Mouse (Mus musculus) thymus, adult 2 months (tissue): Measurements from ENCODE around the gene Pfkfb1. TPM values are rescaled to one million over a fixed set of nuclear protein-coding genes. Genes with fewer than 3 reads are reported as not detected.

Experiments
- DNase-seq: peaks from one replicate; pipeline ENCODE4 v3.0.0; 2021
- H3K27ac ChIP-seq: fragments of 200-500 bp; 2 replicates; pipeline ENCODE4 v1.5.1; 2012; ENCODE audit warnings: low read length, control low read depth; ENCODE audit not compliant: control insufficient read depth, insufficient read depth
- H3K27me3 ChIP-seq: fragments of 200-500 bp; 2 replicates; pipeline ENCODE4 v1.6.1; 2012; ENCODE audit warnings: mild to moderate bottlenecking, low read length, moderate library complexity, mixed read lengths; ENCODE audit not compliant: control insufficient read depth, insufficient read depth
- H3K36me3 ChIP-seq: fragments of 200-500 bp; 2 replicates; pipeline ENCODE4 v1.6.1; 2012; ENCODE audit warnings: mild to moderate bottlenecking, low read length, moderate library complexity; ENCODE audit not compliant: control insufficient read depth, insufficient read depth
- H3K4me1 ChIP-seq: fragments of 200-500 bp; replicated peaks from 2 replicates; pipeline ENCODE4 v1.6.1; 2012; ENCODE audit warnings: low read length; ENCODE audit not compliant: control insufficient read depth, insufficient read depth
- H3K4me3 ChIP-seq: fragments of 200-500 bp; 2 replicates; pipeline ENCODE4 v1.5.1; 2012; ENCODE audit warnings: mild to moderate bottlenecking, low read length, control low read depth, moderate library complexity; ENCODE audit not compliant: control insufficient read depth, insufficient read depth
- CTCF ChIP-seq: fragments of 200-500 bp; IDR thresholded peaks from 2 replicates; pipeline ENCODE4 v1.5.1; 2012; ENCODE audit warnings: mild to moderate bottlenecking, control low read depth, low read length, moderate library complexity, borderline replicate concordance; ENCODE audit not compliant: control insufficient read depth, poor library complexity, insufficient read depth; ENCODE audit errors: extremely low read depth
- POLR2A ChIP-seq: fragments of 200-500 bp; IDR thresholded peaks from 2 replicates; pipeline ENCODE4 v1.6.1; 2012; ENCODE audit warnings: mild to moderate bottlenecking, low read length, control low read depth, moderate library complexity; ENCODE audit not compliant: control insufficient read depth, poor library complexity, insufficient read depth; ENCODE audit errors: extremely low read depth
- WGBS: fragments of 180-500 bp; shearing (Covaris S2); methylation state at CpG from one replicate; pipeline ENCODE4 v1.1.7; 2018; 5-methylcytosine and 5-hydroxymethylcytosine counted together
- polyA plus RNA-seq: library from polyadenylated mRNA; depleted of rRNA; stranded (reverse); fragments of >200 nt; gene quantifications from 2 replicates; pipeline ENCODE4 v1.2.3, GENCODE M21; 2012

Pfkfb1 gene
- polyA plus RNA-seq, 1 experiment: 6.2 TPM

- TF ChIP-seq POLR2A (no peak), CTCF (no peak)
- H3K4me3 ChIP-seq: no peak overlapping the region
- H3K27me3 ChIP-seq: no peaks in the 10 kb centered on the region
- H3K27ac ChIP-seq: no peak overlapping the region
- H3K4me1 ChIP-seq: no peaks in the 10 kb centered on the region
- DNase-seq: no peak
- H3K36me3 ChIP-seq: no peaks in the 10 kb centered on the region
- WGBS: 87% methylated on average over 9 of the region's 9 CpGs
Measured at GRCm38 (mm10) chrX:150595016-150595760, 7.2 kb downstream of the Pfkfb1 start.

GRCm38 (mm10) chrX:150598882-150599281 lies 10.9 kb downstream of the Pfkfb1 start:
- no peak overlapping the region for H3K4me3 ChIP-seq
- TF ChIP-seq CTCF (no peak), POLR2A (no peak)
- no peaks in the 10 kb centered on the region for H3K27me3 ChIP-seq
- no peaks in the 10 kb centered on the region for H3K36me3 ChIP-seq
- H3K4me1 ChIP-seq: no peaks in the 10 kb centered on the region
- no peak for DNase-seq
- no peak overlapping the region for H3K27ac ChIP-seq
- WGBS: 98% methylated on average over 2 of the region's 2 CpGs

DNA sequence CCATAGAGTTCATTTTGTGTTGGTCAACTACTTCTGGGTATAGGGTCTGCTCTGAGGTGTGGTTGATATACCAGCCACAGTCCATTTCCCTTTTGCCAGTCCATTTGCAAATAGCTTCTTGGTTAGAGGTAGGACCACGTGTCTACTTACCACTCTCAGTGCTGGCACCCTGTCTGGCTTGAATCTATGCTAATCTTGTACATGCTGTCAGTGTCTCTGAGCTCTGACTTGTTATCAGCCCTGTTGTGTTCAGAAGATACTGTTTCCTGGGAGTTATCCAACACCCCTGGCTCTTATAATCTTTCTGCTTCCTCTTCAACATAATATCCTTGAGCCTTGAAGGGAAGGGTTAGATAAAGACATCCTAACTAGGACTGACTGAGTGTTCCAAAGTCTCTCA lies 48.4 kb downstream of the Pfkfb1 start:
- no peak for DNase-seq
- TF ChIP-seq POLR2A (no peak), CTCF (no peak)
- Histone ChIP-seq H3K27me3 (no peaks in the 10 kb centered on the region), H3K27ac (no peak overlapping the region), H3K4me3 (no peak overlapping the region), H3K36me3 (no peaks in the 10 kb centered on the region), H3K4me1 (no peaks in the 10 kb centered on the region)
- 85% methylated on average over 1 of the region's 1 CpGs for WGBS

- no peak for DNase-seq
Measured at GRCm38 (mm10) chrX:150656122-150656907, 68.3 kb downstream of the Pfkfb1 start.

GRCm38 (mm10) chrX:150656908-150657796 lies 69.1 kb downstream of the Pfkfb1 start, which contains the start of gene Tro:
TSS of gene Tro (minus strand) at chrX:150657583.
- DNase-seq: peak; percentile 1
- H3K4me1 ChIP-seq: no peaks in the 10 kb centered on the region; the same call in 1 of the 2 replicates
- H3K4me3 ChIP-seq: peak within 1 kb of the TSS; percentile 30
- H3K27ac ChIP-seq: no peak within 1 kb of the TSS
- no peaks in the 10 kb centered on the region for H3K27me3 ChIP-seq
- H3K36me3 ChIP-seq: no peaks in the 10 kb centered on the region
- WGBS: 11% methylated on average over 37 of the region's 37 CpGs
- TF ChIP-seq CTCF (no peak), POLR2A (no peak)

More at GRCm38 (mm10) chrX:150656122-150656907, 68.3 kb downstream of the Pfkfb1 start:
- H3K4me1 ChIP-seq: no peaks in the 10 kb centered on the region; the same call in 1 of the 2 replicates
- H3K27me3 ChIP-seq: no peaks in the 10 kb centered on the region
- no peak overlapping the region for H3K27ac ChIP-seq
- no peaks in the 10 kb centered on the region for H3K36me3 ChIP-seq
- WGBS: 30% methylated on average over 29 of the region's 44 CpGs
- TF ChIP-seq CTCF (no peak), POLR2A (no peak)
- H3K4me3 ChIP-seq: peak overlapping the region; percentile 30; the same call in 1 of the 2 replicates

DNA sequence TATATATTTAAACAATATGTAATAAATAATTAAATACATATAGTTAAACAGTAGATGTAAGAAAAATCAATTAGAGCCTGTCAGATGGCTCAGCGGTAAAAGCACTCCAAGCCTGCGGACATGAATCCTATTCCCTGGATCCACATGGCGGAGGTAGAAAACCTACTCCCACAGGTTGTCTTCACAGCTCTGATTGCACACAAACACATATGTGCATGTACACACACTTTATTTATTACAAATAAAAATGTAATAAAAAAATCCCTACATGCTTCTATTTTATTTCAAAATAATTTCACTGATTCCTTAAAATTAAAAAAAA lies 69.7 kb downstream of the Pfkfb1 start:
- Histone ChIP-seq H3K4me1 (no peaks in the 10 kb centered on the region; the same call in 1 of the 2 replicates), H3K27ac (no peak overlapping the region), H3K36me3 (no peaks in the 10 kb centered on the region), H3K4me3 (no peak overlapping the region), H3K27me3 (no peaks in the 10 kb centered on the region)
- DNase-seq: no peak
- WGBS: 94% methylated on average over 3 of the region's 3 CpGs
- no peak for TF ChIP-seq POLR2A
- TF ChIP-seq CTCF: no peak
